Mouse (Mus musculus) right cerebral cortex, adult 18-20 months (tissue): ENCODE results near the gene E030018B13Rik.
A peak's percentile ranks its signal among the peaks of the same experiment; 100 is the strongest.

Experiments
- DNase-seq: peaks from one replicate; pipeline ENCODE4 v3.0.0; 2022; ENCODE audit warnings: mixed read lengths

The E030018B13Rik gene

DNA sequence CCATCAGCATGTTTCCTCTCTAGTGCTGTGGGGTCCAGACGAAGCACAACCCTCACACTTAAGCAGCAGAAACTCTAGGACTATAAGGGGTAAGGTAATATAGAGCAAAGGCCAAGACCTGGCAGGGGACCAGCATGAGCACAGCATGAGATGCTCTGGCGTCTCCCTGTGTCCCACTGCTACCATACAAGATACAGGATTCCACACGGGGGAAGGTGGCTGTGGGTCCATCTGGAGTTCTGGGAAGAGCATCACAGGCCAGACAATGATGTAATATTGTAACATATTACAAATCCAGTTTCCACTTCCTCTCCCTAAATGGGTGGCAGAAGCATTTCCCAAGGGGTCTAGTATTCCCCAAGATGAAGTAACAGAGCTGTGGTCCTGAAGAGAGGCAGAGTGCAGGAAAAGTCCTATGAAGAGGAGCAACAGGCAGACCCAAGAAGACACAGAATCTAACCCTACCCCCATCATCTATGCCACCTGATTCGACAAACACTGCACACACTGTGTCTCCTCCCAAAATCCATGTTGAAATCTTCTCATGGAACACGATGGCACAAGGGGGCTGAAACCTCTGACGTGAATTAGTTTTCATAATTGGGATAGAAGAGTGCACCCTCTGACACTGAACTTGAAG is at the start of gene E030018B13Rik:
E030018B13Rik (plus strand) TSS at position 590 of the 640 bp plus-strand sequence.
- no peak for DNase-seq

DNA sequence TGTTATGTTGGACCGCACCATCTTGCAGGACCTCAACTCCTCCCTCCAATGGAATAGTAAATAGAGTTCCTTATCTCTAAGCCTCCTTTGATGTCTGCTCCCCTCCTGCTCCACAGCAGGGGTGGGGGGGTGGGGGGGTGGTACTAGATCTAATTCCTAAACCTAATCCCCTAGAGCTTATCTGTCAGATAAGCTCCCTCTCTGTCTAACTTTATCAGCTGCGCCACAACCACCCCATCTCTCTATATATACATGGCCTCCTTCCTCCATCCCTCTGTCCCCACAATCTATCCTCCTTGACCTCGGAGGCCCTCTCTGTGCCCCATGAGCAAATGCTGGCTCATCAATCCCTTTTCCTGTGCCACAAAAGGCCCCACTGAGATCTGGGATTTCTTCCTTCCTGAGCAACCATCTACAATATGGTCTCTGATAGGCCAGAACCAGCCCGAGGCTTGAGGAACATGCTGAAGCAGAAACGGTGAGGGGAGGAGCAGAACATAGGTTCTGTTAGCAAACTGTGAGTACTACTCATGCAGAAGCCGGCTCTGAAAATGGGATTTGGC is 48.2 kb upstream of the E030018B13Rik start:
- no peak for DNase-seq

DNA sequence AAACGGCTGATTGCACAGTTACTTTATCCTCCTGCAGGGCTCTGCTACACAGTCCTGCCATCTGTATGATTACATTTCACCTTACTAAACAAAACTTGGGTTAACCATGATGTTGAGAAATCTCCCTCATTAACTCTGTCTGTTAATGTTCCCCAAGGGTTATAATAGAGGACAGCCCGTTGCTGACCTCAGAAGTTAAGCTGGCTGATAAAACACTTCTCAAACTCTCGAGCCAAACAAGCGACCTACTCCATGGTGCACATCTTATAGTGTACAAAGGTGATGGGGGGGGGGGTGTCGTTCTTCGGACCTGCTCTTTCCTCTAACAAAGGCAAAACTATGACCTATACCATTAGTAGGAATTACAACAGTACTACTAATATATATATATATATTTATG is 45.0 kb upstream of the E030018B13Rik start:
- no peak for DNase-seq

- DNase-seq: no peak
Measured at GRCm38 (mm10) chr7:63873880-63874279, 42.8 kb upstream of the E030018B13Rik start.

DNA sequence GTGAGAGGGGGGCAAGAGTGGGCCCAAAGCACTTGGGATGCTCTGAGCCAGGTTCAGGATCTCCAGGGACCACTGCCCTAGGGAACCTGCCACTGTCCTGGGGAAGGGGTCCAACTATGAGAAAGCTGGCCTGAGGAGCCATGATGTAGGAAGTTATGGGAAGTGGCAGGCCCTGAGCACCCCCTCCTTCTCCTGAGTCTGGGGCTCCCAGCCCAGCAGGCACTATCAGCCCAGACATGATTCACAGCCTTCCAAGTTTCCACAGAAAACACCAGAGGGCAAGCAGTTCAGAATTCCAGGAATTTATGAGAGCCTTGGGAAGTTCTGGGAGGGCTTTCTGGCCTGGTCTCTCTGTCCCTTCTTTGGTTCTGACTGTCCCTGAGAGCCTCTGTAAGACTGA is 41.0 kb upstream of the E030018B13Rik start:
- no peak for DNase-seq

GRCm38 (mm10) chr7:63876640-63877039 is 40.0 kb upstream of the E030018B13Rik start:
- DNase-seq: no peak

DNA sequence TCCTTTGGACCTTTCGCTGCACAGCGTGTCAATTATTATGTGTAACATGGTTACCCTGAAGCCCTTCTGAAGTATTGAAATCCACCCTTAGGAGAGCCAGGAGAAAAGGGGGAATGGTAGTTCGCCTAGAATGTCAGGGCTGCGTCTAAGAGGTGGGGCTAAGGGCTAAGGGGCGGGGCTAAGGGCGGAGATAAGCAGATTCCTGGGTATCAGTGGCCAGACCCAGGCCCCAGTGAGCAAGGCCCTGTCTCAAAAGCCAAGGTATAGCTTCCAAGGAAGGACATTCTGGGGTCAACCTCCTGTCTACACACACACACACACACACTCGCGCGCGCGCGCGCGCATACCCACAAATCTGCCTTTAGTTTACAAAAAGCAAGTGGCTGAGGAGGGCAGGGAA is 39.0 kb upstream of the E030018B13Rik start:
- DNase-seq: no peak

DNA sequence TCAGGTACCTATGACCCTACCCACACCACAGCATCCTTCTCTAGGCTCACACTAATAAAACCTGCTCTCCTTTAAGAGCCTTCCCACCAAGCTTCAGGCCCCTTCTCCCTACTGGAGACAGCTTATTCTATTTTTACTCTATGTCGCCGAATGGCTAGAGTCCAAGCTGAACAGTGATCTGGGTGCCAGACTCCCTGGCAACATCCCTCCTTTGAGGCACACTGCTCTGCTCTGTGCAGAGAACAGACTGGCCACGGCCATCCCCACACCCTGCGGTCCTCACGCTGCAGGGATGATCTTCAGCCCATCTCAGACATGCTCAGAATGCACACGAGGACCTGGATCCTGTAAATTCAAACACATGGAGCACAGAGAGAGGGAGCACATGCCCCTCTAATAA is 37.1 kb upstream of the E030018B13Rik start:
- DNase-seq: no peak

- DNase-seq: no peak
Measured at GRCm38 (mm10) chr7:63882739-63883138, 33.9 kb upstream of the E030018B13Rik start.

DNA sequence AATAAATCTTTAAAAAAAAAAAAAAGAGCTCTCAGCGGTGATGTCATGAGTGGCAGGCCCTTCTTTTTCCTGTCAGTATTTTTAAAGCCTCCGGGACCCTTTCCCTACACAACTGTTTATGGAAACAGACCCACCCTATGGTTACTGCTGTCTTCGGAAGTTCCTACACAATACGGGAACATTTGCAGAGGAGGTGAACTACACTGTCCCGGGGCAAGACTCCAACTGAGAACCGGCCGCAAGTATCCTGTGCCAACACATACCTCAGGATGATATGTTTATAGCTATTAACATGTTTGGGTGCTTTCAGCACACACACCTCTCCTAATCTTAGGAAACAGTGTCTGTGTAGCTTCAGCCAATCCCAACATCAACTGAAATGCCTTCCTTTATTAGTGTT is 31.6 kb upstream of the E030018B13Rik start:
- DNase-seq: no peak

GRCm38 (mm10) chr7:63887034-63887551 is 29.6 kb upstream of the E030018B13Rik start:
- DNase-seq: no peak

DNA sequence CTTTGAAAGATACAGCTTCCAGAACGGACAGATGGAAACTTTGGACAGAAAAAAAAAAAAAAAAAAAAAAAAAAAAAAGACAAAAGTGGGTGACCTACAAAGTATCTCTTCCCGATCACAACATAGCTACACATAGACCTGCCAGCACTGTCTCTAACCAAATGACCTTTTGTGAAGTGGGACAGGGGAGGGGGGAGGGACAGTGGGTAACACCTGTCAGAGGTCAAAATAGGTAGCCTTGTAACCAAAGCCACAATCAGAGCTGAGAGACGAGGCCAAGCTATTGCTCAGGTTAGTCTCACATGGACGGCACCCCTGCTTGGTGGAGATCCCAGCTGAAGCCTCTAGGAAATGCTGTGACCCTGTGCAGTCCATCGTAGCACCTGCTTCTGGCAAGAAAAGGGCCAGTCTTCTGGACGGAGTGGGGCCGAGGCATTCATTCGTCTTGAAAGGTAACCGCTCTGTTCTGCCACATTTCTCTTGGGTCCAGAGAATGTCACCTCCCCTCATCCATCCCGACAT is 29.0 kb upstream of the E030018B13Rik start:
- no peak for DNase-seq

DNA sequence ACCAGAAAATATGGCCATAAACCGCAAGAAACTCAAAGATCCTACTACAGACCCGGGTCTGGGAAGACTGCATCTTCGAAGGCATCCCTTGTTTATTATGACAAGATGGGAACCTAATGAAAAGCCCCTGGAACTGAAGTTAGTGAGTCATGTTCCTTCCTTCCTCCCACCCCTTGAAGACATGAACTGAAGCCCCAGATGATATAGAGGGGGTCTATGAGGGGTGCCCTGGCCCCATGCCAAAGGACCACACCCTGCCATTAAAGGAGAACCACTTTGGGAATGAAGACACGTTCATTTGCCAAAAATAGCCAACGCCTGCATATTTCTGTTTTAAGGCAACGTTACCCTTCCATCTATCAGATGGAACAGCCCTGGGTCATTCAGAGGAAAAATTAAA is 28.0 kb upstream of the E030018B13Rik start:
- DNase-seq: no peak

GRCm38 (mm10) chr7:63889116-63889975 is 27.3 kb upstream of the E030018B13Rik start:
- DNase-seq: no peak

- DNase-seq: no peak
Measured at GRCm38 (mm10) chr7:63891488-63892075, 25.1 kb upstream of the E030018B13Rik start.

GRCm38 (mm10) chr7:63893201-63893600 is 23.5 kb upstream of the E030018B13Rik start:
- no peak for DNase-seq

DNA sequence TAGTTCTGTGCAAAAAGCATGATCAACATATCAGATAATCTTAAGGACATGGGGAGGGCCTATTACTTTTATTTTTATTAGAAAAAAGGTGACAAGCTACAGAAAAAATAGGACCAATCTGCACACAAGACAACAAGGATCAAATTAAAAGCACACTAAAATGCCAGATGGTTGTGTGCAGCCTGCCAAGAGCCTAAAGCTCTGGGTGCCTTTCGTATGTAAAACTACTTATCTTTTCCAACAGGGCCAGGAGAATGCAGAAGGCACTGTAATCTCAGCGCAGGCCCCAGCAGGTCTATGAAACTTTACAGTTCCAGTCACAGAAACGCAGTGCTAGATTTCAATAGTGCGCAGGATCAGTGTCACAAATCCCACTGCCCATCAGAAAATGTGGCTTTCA is 22.9 kb upstream of the E030018B13Rik start:
- DNase-seq: no peak

- DNase-seq: no peak
Measured at GRCm38 (mm10) chr7:63894662-63895061, 22.0 kb upstream of the E030018B13Rik start.

DNA sequence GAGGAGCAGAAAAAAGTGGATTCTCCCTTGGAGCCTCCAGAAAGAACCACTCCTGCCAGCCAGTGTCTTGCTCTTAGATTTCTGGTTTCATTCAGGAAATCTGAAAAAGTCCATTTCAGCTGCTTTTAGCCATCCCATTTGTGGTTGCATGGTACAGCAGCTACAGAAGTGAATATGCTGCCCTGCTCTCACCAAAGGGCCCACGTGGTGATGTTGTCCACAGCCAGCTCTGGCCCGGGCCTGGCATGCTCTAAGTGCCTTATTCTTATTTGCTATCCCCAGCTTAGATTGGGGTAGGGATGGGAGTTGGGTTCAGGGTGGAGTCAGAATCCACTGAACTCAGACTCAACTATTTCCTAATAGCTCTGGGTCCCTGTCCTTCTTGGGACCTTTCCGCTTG is 21.4 kb upstream of the E030018B13Rik start:
- no peak for DNase-seq

- DNase-seq: no peak
Measured at GRCm38 (mm10) chr7:63896276-63896967, 20.2 kb upstream of the E030018B13Rik start.

- peak; percentile 96 for DNase-seq
Measured at GRCm38 (mm10) chr7:63896968-63897468, 19.6 kb upstream of the E030018B13Rik start.

GRCm38 (mm10) chr7:63897655-63898054 is 19.0 kb upstream of the E030018B13Rik start:
- no peak for DNase-seq
